Mouse (Mus musculus) kidney, postnatal 0 days (tissue): ENCODE measurements at regions not wholly inside any gene's neighbourhood (a gene's known extent, or its start where the extent isn't known, plus 50 kb on each side); places are given as distances from the start of the nearest gene placed in this dataset.
A peak's percentile ranks its signal among the peaks of the same experiment; 100 is the strongest.

ENCODE experiments used
- ATAC-seq: fragments of 200-750 bp; cut with Nextera tagmentation; replicated peaks from 2 replicates; pipeline ENCODE4 v1.8.0; 2017; ENCODE audit warnings: low read depth, moderate number of reproducible peaks, moderate TSS enrichment, moderate library complexity; ENCODE audit not compliant: low FRiP score
- DNase-seq: peaks from one replicate; pipeline ENCODE4 v3.0.0-alpha.2; 2016; ENCODE audit warnings: low spot score
- H3K27ac ChIP-seq: fragments of 300-500 bp; sonication (generic); 2 replicates; pipeline ENCODE4 v1.5.1; 2014; ENCODE audit warnings: mild to moderate bottlenecking
- H3K27me3 ChIP-seq: fragments of 300-500 bp; sonication (generic); 2 replicates; pipeline ENCODE4 v1.6.1; 2014; ENCODE audit warnings: low read length, mixed read lengths; ENCODE audit not compliant: insufficient read depth
- H3K36me3 ChIP-seq: fragments of 300-500 bp; sonication (generic); 2 replicates; pipeline ENCODE4 v1.6.1; 2014; ENCODE audit warnings: low read length, mixed read lengths; ENCODE audit not compliant: insufficient read depth
- H3K4me1 ChIP-seq: fragments of 300-500 bp; sonication (generic); replicated peaks from 2 replicates; pipeline ENCODE4 v1.6.1; 2014; ENCODE audit warnings: antibody characterized with exemption, low read length, mixed read lengths; ENCODE audit not compliant: insufficient read depth
- H3K4me2 ChIP-seq: fragments of 300-500 bp; sonication (generic); 2 replicates; pipeline ENCODE4 v1.6.1; 2014; ENCODE audit warnings: mild to moderate bottlenecking, low read length, moderate library complexity, mixed read lengths
- H3K4me3 ChIP-seq: fragments of 300-500 bp; sonication (generic); replicated peaks from 2 replicates; pipeline ENCODE4 v1.5.1; 2014; ENCODE audit warnings: low read depth, low read length
- H3K9ac ChIP-seq: fragments of 300-500 bp; sonication (generic); 2 replicates; pipeline ENCODE4 v1.6.1; 2014; ENCODE audit warnings: low read depth, low read length
- H3K9me3 ChIP-seq: fragments of 300-500 bp; sonication (generic); replicated peaks from 2 replicates; pipeline ENCODE4 v1.6.1; 2016; ENCODE audit warnings: low read length, inconsistent platforms, mixed read lengths
- CTCF ChIP-seq: IDR thresholded peaks from 2 replicates; pipeline ENCODE4 v1.5.1; 2016; ENCODE audit warnings: antibody characterized with exemption, low read depth, mild to moderate bottlenecking, moderate library complexity
- WGBS: fragments of 180-500 bp; shearing (Covaris S2); extraction: QIAGEN DNeasy Blood & Tissue Kit; methylation state at CpG from one replicate; pipeline ENCODE4 v1.1.7; 2014; 5-methylcytosine and 5-hydroxymethylcytosine counted together

- ATAC-seq (no peak), DNase-seq (no peak)
- Histone ChIP-seq H3K4me1 (no peaks in the 10 kb centered on the region), H3K9me3 (no peaks in the 10 kb centered on the region), H3K36me3 (no peaks in the 10 kb centered on the region), H3K4me2 (no peak overlapping the region), H3K27me3 (no peaks in the 10 kb centered on the region), H3K4me3 (no peak overlapping the region), H3K27ac (no peak overlapping the region), H3K9ac (no peak overlapping the region)
- TF ChIP-seq CTCF = no peak
- WGBS = 36% methylated on average over 9 of the region's 9 CpGs
Observed at GRCm38 (mm10) chr13:32649982-32650381, 133.8 kb downstream of the Mylk4 start.

- Histone ChIP-seq H3K4me3 (no peak overlapping the region), H3K9me3 (no peaks in the 10 kb centered on the region), H3K27ac (no peak overlapping the region), H3K9ac (no peak overlapping the region), H3K27me3 (no peaks in the 10 kb centered on the region), H3K4me2 (no peak overlapping the region), H3K4me1 (no peaks in the 10 kb centered on the region), H3K36me3 (no peaks in the 10 kb centered on the region)
- ATAC-seq (no peak), DNase-seq (peak; percentile 38)
- no peak for TF ChIP-seq CTCF
- 34% methylated on average over 5 of the region's 5 CpGs for WGBS
Observed at GRCm38 (mm10) chr13:32643030-32643750, 140.6 kb downstream of the Mylk4 start.

- H3K9ac ChIP-seq = no peak overlapping the region
- no peaks in the 10 kb centered on the region for H3K4me1 ChIP-seq
- H3K4me2 ChIP-seq = no peak overlapping the region
- H3K27me3 ChIP-seq = no peaks in the 10 kb centered on the region
- DNase-seq (no peak), ATAC-seq (no peak)
- no peaks in the 10 kb centered on the region for H3K9me3 ChIP-seq
- no peaks in the 10 kb centered on the region for H3K36me3 ChIP-seq
- WGBS = 82% methylated on average over 2 of the region's 2 CpGs
- H3K4me3 ChIP-seq = no peak overlapping the region
- no peak for TF ChIP-seq CTCF
- no peak overlapping the region for H3K27ac ChIP-seq
Observed at GRCm38 (mm10) chr13:32640941-32641340, 142.8 kb downstream of the Mylk4 start.

- Histone ChIP-seq H3K4me1 (no peaks in the 10 kb centered on the region), H3K27me3 (no peaks in the 10 kb centered on the region), H3K4me2 (no peak overlapping the region), H3K9me3 (no peaks in the 10 kb centered on the region), H3K9ac (no peak overlapping the region), H3K4me3 (no peak overlapping the region), H3K36me3 (no peaks in the 10 kb centered on the region), H3K27ac (no peak overlapping the region)
- no peak for TF ChIP-seq CTCF
- ATAC-seq (no peak), DNase-seq (no peak)
Observed at GRCm38 (mm10) chr13:32630122-32630732, 153.5 kb downstream of the Mylk4 start.

GRCm38 (mm10) chr13:32613916-32614315, 169.8 kb downstream of the Mylk4 start:
- DNase-seq (no peak), ATAC-seq (no peak)
- H3K4me2 ChIP-seq = no peak overlapping the region
- H3K4me1 ChIP-seq = 0 out of 2 replicates have a peak, but pooled peaks cover 5% of the 10 kb centered on the region
- no peak overlapping the region for H3K27ac ChIP-seq
- TF ChIP-seq CTCF = no peak
- no peak overlapping the region for H3K9ac ChIP-seq
- H3K4me3 ChIP-seq = no peak overlapping the region
- H3K27me3 ChIP-seq = no peaks in the 10 kb centered on the region
- 37% methylated on average over 6 of the region's 6 CpGs for WGBS
- no peaks in the 10 kb centered on the region for H3K36me3 ChIP-seq
- H3K9me3 ChIP-seq = no peaks in the 10 kb centered on the region

- no peaks in the 10 kb centered on the region for H3K36me3 ChIP-seq
- H3K4me3 ChIP-seq = no peak overlapping the region
- WGBS = 18% methylated on average over 13 of the region's 13 CpGs
- peak; percentile 88 for ATAC-seq
- no peaks in the 10 kb centered on the region for H3K27me3 ChIP-seq
- H3K9ac ChIP-seq = no peak overlapping the region
- peak; percentile 26; the same call in 1 of the 2 replicates for TF ChIP-seq CTCF
- peak overlapping the region; percentile 21; the same call in 1 of the 2 replicates for H3K4me2 ChIP-seq
- no peak overlapping the region for H3K27ac ChIP-seq
- DNase-seq = peak; percentile 85
- H3K9me3 ChIP-seq = no peaks in the 10 kb centered on the region
- H3K4me1 ChIP-seq = 0 out of 2 replicates have a peak, but pooled peaks cover 5% of the 10 kb centered on the region
Observed at GRCm38 (mm10) chr13:32611551-32612295, 172.0 kb downstream of the Mylk4 start.
